Mouse (Mus musculus) erythroblast, adult 5-6 weeks (primary cell): ENCODE data around the gene Dnal1. TPM values are rescaled to one million over a fixed set of nuclear protein-coding genes. Genes with fewer than 3 reads are reported as not detected.

Source experiments
- total RNA-seq, 2 experiments: library from RNA; stranded (forward) in 1 of 2; stranded (reverse) in 1 of 2; fragments of 150-400 nt in 1 of 2; fragments of 200-764, 138-1000 nt in 1 of 2; gene quantifications; 2 replicates each; pipeline versions ENCODE4 v1.2.3 to v1.2.4; 2015 to 2017; ENCODE audit warnings: low replicate concordance in 2 of 2

The Dnal1 gene
- total RNA-seq, 2 experiments from 2014 or later, result not detected

Other genes starting within 250 kb of the Dnal1 start
- 3.8 and 10.9 TPM in 2 replicates for gene Numb, start 192.4 kb upstream of the Dnal1 start, total RNA-seq (2015; ENCODE audit: low replicate concordance)
- 8.5 and 13.6 TPM in 2 replicates for gene Numb, start 192.4 kb upstream of the Dnal1 start, total RNA-seq (2017; ENCODE audit: low replicate concordance)
- gene Riox1, start 163.8 kb upstream of the Dnal1 start, total RNA-seq (2015; ENCODE audit: low replicate concordance), result 5.4 and 6.3 TPM in 2 replicates
- gene Riox1, start 163.8 kb upstream of the Dnal1 start, total RNA-seq (2017; ENCODE audit: low replicate concordance), result 3.3 and 3.9 TPM in 2 replicates
- gene Heatr4, start 129.5 kb upstream of the Dnal1 start, total RNA-seq (2015; ENCODE audit: low replicate concordance), result not detected in 2 replicates
- gene Heatr4, start 129.5 kb upstream of the Dnal1 start, total RNA-seq (2017; ENCODE audit: low replicate concordance), result not detected in 2 replicates
- 2.3 and 4.4 TPM in 2 replicates for gene Acot2, start 126.5 kb upstream of the Dnal1 start, total RNA-seq (2015; ENCODE audit: low replicate concordance)
- 1.5 and 3.5 TPM in 2 replicates for gene Acot2, start 126.5 kb upstream of the Dnal1 start, total RNA-seq (2017; ENCODE audit: low replicate concordance)
- gene Acot1, start 104.9 kb upstream of the Dnal1 start, total RNA-seq (2015; ENCODE audit: low replicate concordance), result not detected in 2 replicates
- 2.4 TPM in 1 of 2 replicates, not detected in the other for gene Acot1, start 104.9 kb upstream of the Dnal1 start, total RNA-seq (2017; ENCODE audit: low replicate concordance)
- not detected in 2 replicates for gene Acot4, start 76.0 kb upstream of the Dnal1 start, total RNA-seq (2015; ENCODE audit: low replicate concordance)
- not detected in 2 replicates for gene Acot4, start 76.0 kb upstream of the Dnal1 start, total RNA-seq (2017; ENCODE audit: low replicate concordance)
- not detected in 2 replicates for gene Gm49366, start 75.4 kb upstream of the Dnal1 start, total RNA-seq (2015; ENCODE audit: low replicate concordance)
- not detected in 2 replicates for gene Gm49366, start 75.4 kb upstream of the Dnal1 start, total RNA-seq (2017; ENCODE audit: low replicate concordance)
- not detected in 2 replicates for gene Acot3, start 62.2 kb upstream of the Dnal1 start, total RNA-seq (2015; ENCODE audit: low replicate concordance)
- gene Acot3, start 62.2 kb upstream of the Dnal1 start, total RNA-seq (2017; ENCODE audit: low replicate concordance), result not detected in 2 replicates
- not detected in 2 replicates for gene Acot5, start 45.0 kb upstream of the Dnal1 start, total RNA-seq (2015; ENCODE audit: low replicate concordance)
- not detected in 2 replicates for gene Acot5, start 45.0 kb upstream of the Dnal1 start, total RNA-seq (2017; ENCODE audit: low replicate concordance)
- gene Acot6, start 13.7 kb upstream of the Dnal1 start, total RNA-seq (2015; ENCODE audit: low replicate concordance), result not detected in 2 replicates
- gene Acot6, start 13.7 kb upstream of the Dnal1 start, total RNA-seq (2017; ENCODE audit: low replicate concordance), result 0.42 and 2.3 TPM in 2 replicates
- gene Pnma1, start 34.1 kb downstream of the Dnal1 start, total RNA-seq (2015; ENCODE audit: low replicate concordance), result 1.5 and 4.4 TPM in 2 replicates
- gene Pnma1, start 34.1 kb downstream of the Dnal1 start, total RNA-seq (2017; ENCODE audit: low replicate concordance), result 1.0 and 4.5 TPM in 2 replicates
- gene Elmsan1, start 104.5 kb downstream of the Dnal1 start, total RNA-seq (2015; ENCODE audit: low replicate concordance), result 5.4 and 12.7 TPM in 2 replicates
- 8.0 and 11.4 TPM in 2 replicates for gene Elmsan1, start 104.5 kb downstream of the Dnal1 start, total RNA-seq (2017; ENCODE audit: low replicate concordance)
- gene Ptgr2, start 170.9 kb downstream of the Dnal1 start, total RNA-seq (2015; ENCODE audit: low replicate concordance), result 8.8 and 19.0 TPM in 2 replicates
- 7.5 and 14.4 TPM in 2 replicates for gene Ptgr2, start 170.9 kb downstream of the Dnal1 start, total RNA-seq (2017; ENCODE audit: low replicate concordance)
- 20.2 and 28.4 TPM in 2 replicates for gene Zfp410, start 202.5 kb downstream of the Dnal1 start, total RNA-seq (2015; ENCODE audit: low replicate concordance)
- gene Zfp410, start 202.5 kb downstream of the Dnal1 start, total RNA-seq (2017; ENCODE audit: low replicate concordance), result 25.0 and 32.6 TPM in 2 replicates
- 2.7 TPM in 1 of 2 replicates, not detected in the other for gene Coq6, start 247.3 kb downstream of the Dnal1 start, total RNA-seq (2015; ENCODE audit: low replicate concordance)
- 0.70 TPM in 1 of 2 replicates, not detected in the other for gene Coq6, start 247.3 kb downstream of the Dnal1 start, total RNA-seq (2017; ENCODE audit: low replicate concordance)
- not detected in 2 replicates for gene Fam161b, start 247.5 kb downstream of the Dnal1 start, total RNA-seq (2015; ENCODE audit: low replicate concordance)
- gene Fam161b, start 247.5 kb downstream of the Dnal1 start, total RNA-seq (2017; ENCODE audit: low replicate concordance), result 0.14 and 0.43 TPM in 2 replicates